Mouse (Mus musculus) stomach, embryonic 16.5 days (tissue): ENCODE data around the gene Clgn. TPM values are rescaled to one million over a fixed set of nuclear protein-coding genes. Genes with fewer than 3 reads are reported as not detected.

Experiments used
- ATAC-seq: fragments of 200-750 bp; cut with Nextera tagmentation; 2 replicates; pipeline ENCODE4 v1.8.0; 2017; ENCODE audit warnings: moderate number of reproducible peaks, moderate TSS enrichment; ENCODE audit not compliant: insufficient read depth, low FRiP score
- H3K27ac ChIP-seq: fragments of 300-500 bp; sonication (generic); 2 replicates; pipeline ENCODE4 v1.5.1; 2014; ENCODE audit warnings: low read length
- H3K27me3 ChIP-seq: fragments of 300-500 bp; sonication (generic); 2 replicates; pipeline ENCODE4 v1.6.1; 2014; ENCODE audit warnings: low read length, control low read depth, mixed read lengths; ENCODE audit not compliant: control insufficient read depth, insufficient read depth
- H3K36me3 ChIP-seq: fragments of 300-500 bp; sonication (generic); 2 replicates; pipeline ENCODE4 v1.6.1; 2014; ENCODE audit warnings: low read length; ENCODE audit not compliant: control insufficient read depth, insufficient read depth
- H3K4me1 ChIP-seq: fragments of 300-500 bp; sonication (generic); 2 replicates; pipeline ENCODE4 v1.6.1; 2014; ENCODE audit warnings: low read length, control low read depth, mixed read lengths; ENCODE audit not compliant: control insufficient read depth, insufficient read depth
- H3K4me2 ChIP-seq: fragments of 300-500 bp; sonication (generic); 2 replicates; pipeline ENCODE4 v1.6.1; 2014; ENCODE audit warnings: low read depth, low read length, mixed read lengths
- H3K4me3 ChIP-seq: fragments of 300-500 bp; sonication (generic); replicated peaks from 2 replicates; pipeline ENCODE4 v1.5.1; 2014; ENCODE audit warnings: mild to moderate bottlenecking, low read length
- H3K9ac ChIP-seq: fragments of 300-500 bp; sonication (generic); 2 replicates; pipeline ENCODE4 v1.6.1; 2014; ENCODE audit warnings: low read length
- H3K9me3 ChIP-seq: fragments of 300-500 bp; sonication (generic); replicated peaks from 2 replicates; pipeline ENCODE4 v1.6.1; 2016; ENCODE audit warnings: low read length, control low read depth; ENCODE audit not compliant: control insufficient read depth
- WGBS: fragments of 180-500 bp; shearing (Covaris S2); extraction: QIAGEN DNeasy Blood & Tissue Kit; methylation state at CpG from one replicate; pipeline ENCODE4 v1.1.7; 2014; 5-methylcytosine and 5-hydroxymethylcytosine counted together
- polyA plus RNA-seq: library from polyadenylated mRNA; unstranded; fragments of >200 nt; fragmentation: Nextera tagmentation; extraction: Ambion mirVana; gene quantifications from 2 replicates; pipeline ENCODE4 v1.2.1, GENCODE M21; 2015

The Clgn gene
- polyA plus RNA-seq, 1 experiment from 2014 or later = 0.61 TPM

GRCm38 (mm10) chr8:83429071-83429524 lies 39.4 kb downstream of the Clgn start:
- H3K4me2 ChIP-seq = no peak overlapping the region
- no peaks in the 10 kb centered on the region for H3K27me3 ChIP-seq
- no peaks in the 10 kb centered on the region for H3K9me3 ChIP-seq
- H3K4me3 ChIP-seq = no peak overlapping the region
- 60% methylated on average over 4 of the region's 4 CpGs for WGBS
- ATAC-seq = no peak
- H3K27ac ChIP-seq = no peak overlapping the region
- H3K9ac ChIP-seq = no peak overlapping the region
- no peaks in the 10 kb centered on the region for H3K36me3 ChIP-seq
- no peaks in the 10 kb centered on the region for H3K4me1 ChIP-seq

GRCm38 (mm10) chr8:83437077-83437476 lies 47.4 kb downstream of the Clgn start:
- 86% methylated on average over 1 of the region's 1 CpGs for WGBS
- Histone ChIP-seq H3K27ac (no peak overlapping the region), H3K27me3 (no peaks in the 10 kb centered on the region), H3K4me3 (no peak overlapping the region), H3K4me2 (no peak overlapping the region), H3K9ac (no peak overlapping the region), H3K36me3 (no peaks in the 10 kb centered on the region), H3K4me1 (peaks cover 7% of the 10 kb centered on the region), H3K9me3 (no peaks in the 10 kb centered on the region)
- ATAC-seq = no peak

- Histone ChIP-seq H3K36me3 (no peaks in the 10 kb centered on the region), H3K4me2 (peak overlapping the region; percentile 59), H3K9me3 (no peaks in the 10 kb centered on the region), H3K9ac (peak overlapping the region; percentile 94), H3K27me3 (no peaks in the 10 kb centered on the region), H3K27ac (peak overlapping the region; percentile 83), H3K4me3 (peak overlapping the region; percentile 90), H3K4me1 (peaks cover 7% of the 10 kb centered on the region)
- WGBS = 1% methylated on average over 29 of the region's 29 CpGs
- ATAC-seq = no peak
Observed at GRCm38 (mm10) chr8:83441656-83442242, 52.1 kb downstream of the Clgn start.

- peak; percentile 100 for ATAC-seq
- Histone ChIP-seq H3K4me3 (peak overlapping the region; percentile 90), H3K9me3 (no peaks in the 10 kb centered on the region), H3K36me3 (no peaks in the 10 kb centered on the region), H3K4me1 (peaks cover 7% of the 10 kb centered on the region), H3K9ac (peak overlapping the region; percentile 94), H3K4me2 (peak overlapping the region; percentile 65), H3K27ac (peak overlapping the region; percentile 83), H3K27me3 (no peaks in the 10 kb centered on the region)
- WGBS = under 1% methylated on average over 57 of the region's 64 CpGs
Observed at GRCm38 (mm10) chr8:83442243-83443051, 52.8 kb downstream of the Clgn start.

- Histone ChIP-seq H3K27ac (peak overlapping the region; percentile 60), H3K9me3 (no peaks in the 10 kb centered on the region), H3K4me3 (peak overlapping the region; percentile 90), H3K9ac (peak overlapping the region; percentile 68), H3K4me1 (peaks cover 7% of the 10 kb centered on the region), H3K36me3 (no peaks in the 10 kb centered on the region), H3K4me2 (peak overlapping the region; percentile 65), H3K27me3 (no peaks in the 10 kb centered on the region)
- no peak for ATAC-seq
- whole genome bisulfite sequencing = 26% methylated on average over 5 of the region's 5 CpGs
Observed at GRCm38 (mm10) chr8:83443052-83443400, 53.4 kb downstream of the Clgn start.

- Histone ChIP-seq H3K9me3 (no peaks in the 10 kb centered on the region), H3K4me2 (no peak overlapping the region), H3K4me1 (no peaks in the 10 kb centered on the region), H3K9ac (no peak overlapping the region), H3K4me3 (no peak overlapping the region), H3K36me3 (no peaks in the 10 kb centered on the region), H3K27me3 (no peaks in the 10 kb centered on the region), H3K27ac (no peak overlapping the region)
- no peak for ATAC-seq
- 76% methylated on average over 1 of the region's 1 CpGs for WGBS
Observed at GRCm38 (mm10) chr8:83449960-83450359, 60.3 kb downstream of the Clgn start.

- Histone ChIP-seq H3K27ac (no peak overlapping the region), H3K9me3 (no peaks in the 10 kb centered on the region), H3K4me3 (no peak overlapping the region), H3K4me1 (no peaks in the 10 kb centered on the region), H3K4me2 (no peak overlapping the region), H3K27me3 (no peaks in the 10 kb centered on the region), H3K36me3 (no peaks in the 10 kb centered on the region), H3K9ac (no peak overlapping the region)
- no peak for ATAC-seq
- 18% methylated on average over 3 of the region's 3 CpGs for WGBS
Observed at GRCm38 (mm10) chr8:83451056-83451455, 61.4 kb downstream of the Clgn start.

GRCm38 (mm10) chr8:83457121-83457520 lies 67.5 kb downstream of the Clgn start:
- Histone ChIP-seq H3K9ac (no peak overlapping the region), H3K4me3 (no peak overlapping the region), H3K9me3 (no peaks in the 10 kb centered on the region), H3K4me1 (no peaks in the 10 kb centered on the region), H3K36me3 (no peaks in the 10 kb centered on the region), H3K27me3 (no peaks in the 10 kb centered on the region), H3K27ac (no peak overlapping the region), H3K4me2 (no peak overlapping the region)
- no peak for ATAC-seq
- 61% methylated on average over 6 of the region's 6 CpGs for WGBS

- no peaks in the 10 kb centered on the region for H3K4me1 ChIP-seq
- H3K36me3 ChIP-seq = no peaks in the 10 kb centered on the region
- H3K4me2 ChIP-seq = no peak within 1 kb of the TSS
- ATAC-seq = peak; percentile 58; the same call in 1 of the 2 replicates
- no peak within 1 kb of the TSS for H3K27ac ChIP-seq
- no peaks in the 10 kb centered on the region for H3K9me3 ChIP-seq
- H3K4me3 ChIP-seq = no peak within 1 kb of the TSS
- no peaks in the 10 kb centered on the region for H3K27me3 ChIP-seq
- no peak within 1 kb of the TSS for H3K9ac ChIP-seq
- 61% methylated on average over 14 of the region's 14 CpGs for WGBS
Observed at GRCm38 (mm10) chr8:83458222-83458621, 68.6 kb downstream of the Clgn start, which contains the start of gene Scoc. Gene Scoc (minus strand): TSS chr8:83458391.
